Mouse (Mus musculus): ENCODE data around the gene Pcmt1.

Gene Pcmt1

GRCm38 (mm10) chr10:7589592-7590233, 91.2 kb downstream of the Pcmt1 start, which contains the start of gene Lrp11:
Lrp11 (plus strand) TSS chr10:7589800.
- peak; percentile 78 to 82 for DNase-seq (ENCODE audit: low spot score in 2 of 2)

- no peak for DNase-seq (ENCODE audit: low spot score in 2 of 2)
Measured at GRCm38 (mm10) chr10:7586771-7587170, 94.2 kb downstream of the Pcmt1 start.

- DNase-seq (ENCODE audit: low spot score in 2 of 2): no peak
Measured at GRCm38 (mm10) chr10:7582891-7583557, 97.9 kb downstream of the Pcmt1 start.

- DNase-seq (ENCODE audit: low spot score in 2 of 2): no peak
Measured at GRCm38 (mm10) chr10:7582157-7582890, 98.6 kb downstream of the Pcmt1 start.

- DNase-seq (ENCODE audit: low spot score in 2 of 2): no peak
Measured at GRCm38 (mm10) chr10:7581401-7581800, 99.5 kb downstream of the Pcmt1 start.
